In genomic region chr2:128288138-128288551, GRCm38 (mm10) we compare ENCODE assay signal across 13 mouse cellular contexts.
DNase-seq lines count a peak whose midpoint lies in the region; ATAC-seq and TF ChIP-seq lines count a peak whose summit lies in the region.
"Had no signal": no experiment of that assay in that cellular context is flagged by ENCODE, and none has a peak within 500 bp of the region (broad histone marks: within the 10 kb centered on the region; RNA-seq: fewer than 3 reads in every experiment).

No protein-coding gene starts in this region.

- 34% methylated on average over 12 of the region's 12 CpGs for WGBS in midbrain, embryonic 12.5 days
- WGBS in midbrain, embryonic 10.5 days = 47% methylated on average over 12 of the region's 12 CpGs
- WGBS in forebrain, embryonic 14.5 days = 3% methylated on average over 12 of the region's 12 CpGs
- 22% methylated on average over 12 of the region's 12 CpGs for WGBS in hindbrain, postnatal 0 days

- H3K4me3 ChIP-seq in midbrain, embryonic 12.5 days = no peak overlapping the region
- no peak overlapping the region for H3K4me3 ChIP-seq in midbrain, embryonic 10.5 days
- H3K4me3 ChIP-seq in forebrain, embryonic 14.5 days (ENCODE audit: low read depth, low read length) = no peak overlapping the region
- no peak overlapping the region for H3K4me3 ChIP-seq in hindbrain, postnatal 0 days (ENCODE audit: low read length)
- H3K4me3 ChIP-seq: embryonic facial prominence, embryonic 13.5 days; stomach, embryonic 15.5 days had no signal

- intact Hi-C loops in left cerebral cortex, postnatal 14 days (cut with DNase I) = no loop called here

- no peak overlapping the region for H3K4me2 ChIP-seq in midbrain, embryonic 12.5 days (replicated peaks)
- no peak overlapping the region for H3K4me2 ChIP-seq in forebrain, embryonic 14.5 days (ENCODE audit: low read length)
- H3K4me2 ChIP-seq in hindbrain, postnatal 0 days (ENCODE audit: low read depth, low read length) = 0 out of 2 replicates have a peak overlapping the region, but pooled peaks have one; percentile 10
- H3K4me2 ChIP-seq: embryonic facial prominence, embryonic 13.5 days; stomach, embryonic 15.5 days had no signal

- H3K36me3 ChIP-seq in midbrain, embryonic 12.5 days = no peaks in the 10 kb centered on the region
- no peaks in the 10 kb centered on the region for H3K36me3 ChIP-seq in midbrain, embryonic 10.5 days
- H3K36me3 ChIP-seq in forebrain, embryonic 14.5 days (ENCODE audit: control insufficient read depth, insufficient read depth, low read length) = no peaks in the 10 kb centered on the region
- no peaks in the 10 kb centered on the region for H3K36me3 ChIP-seq in hindbrain, postnatal 0 days (ENCODE audit: insufficient read depth, low read length)
- H3K36me3 ChIP-seq: embryonic facial prominence, embryonic 13.5 days; stomach, embryonic 15.5 days had no signal

- H3K4me1 ChIP-seq in midbrain, embryonic 12.5 days = peaks cover 34% of the 10 kb centered on the region
- H3K4me1 ChIP-seq in midbrain, embryonic 10.5 days = peaks cover 22% of the 10 kb centered on the region
- H3K4me1 ChIP-seq in forebrain, embryonic 14.5 days (ENCODE audit: control insufficient read depth, insufficient read depth, low read length) = peaks cover 20% of the 10 kb centered on the region
- peaks cover 4% of the 10 kb centered on the region; the same call in 1 of the 2 replicates for H3K4me1 ChIP-seq in hindbrain, postnatal 0 days (ENCODE audit: insufficient read depth, low read length)

- peaks cover 7% of the 10 kb centered on the region; the same call in 1 of the 2 replicates for H3K27me3 ChIP-seq in midbrain, embryonic 12.5 days
- peaks cover 13% of the 10 kb centered on the region for H3K27me3 ChIP-seq in midbrain, embryonic 10.5 days (ENCODE audit: low read depth, poor library complexity, severe bottlenecking)
- no peaks in the 10 kb centered on the region for H3K27me3 ChIP-seq in forebrain, embryonic 14.5 days (replicated peaks; ENCODE audit: control insufficient read depth, insufficient read depth, low read length)
- no peaks in the 10 kb centered on the region for H3K27me3 ChIP-seq in hindbrain, postnatal 0 days (ENCODE audit: insufficient read depth, low read length)
- H3K27me3 ChIP-seq: embryonic facial prominence, embryonic 13.5 days; stomach, embryonic 15.5 days had no signal

- H3K27ac ChIP-seq in midbrain, embryonic 12.5 days (replicated peaks) = no peak overlapping the region
- no peak overlapping the region for H3K27ac ChIP-seq in midbrain, embryonic 10.5 days (replicated peaks)
- peak overlapping the region; percentile 56; the same call in 1 of the 2 replicates for H3K27ac ChIP-seq in forebrain, embryonic 14.5 days (ENCODE audit: low read depth, low read length)
- H3K27ac ChIP-seq in hindbrain, postnatal 0 days = no peak overlapping the region
- H3K27ac ChIP-seq: embryonic facial prominence, embryonic 13.5 days; stomach, embryonic 15.5 days had no signal

- TF ChIP-seq CTCF in hindbrain, postnatal 0 days (IDR thresholded peaks at IDR 0.05; ENCODE audit: low read depth) = no peak

- peaks cover 11% of the 10 kb centered on the region; the same call in 1 of the 2 replicates for H3K9me3 ChIP-seq in midbrain, embryonic 12.5 days
- H3K9me3 ChIP-seq in midbrain, embryonic 10.5 days (replicated peaks) = peaks cover 6% of the 10 kb centered on the region; the same call in 1 of the 2 replicates
- no peaks in the 10 kb centered on the region for H3K9me3 ChIP-seq in forebrain, embryonic 14.5 days (replicated peaks; ENCODE audit: control insufficient read depth, low read length)
- peaks cover 4% of the 10 kb centered on the region; the same call in 1 of the 2 replicates for H3K9me3 ChIP-seq in hindbrain, postnatal 0 days (ENCODE audit: low read length)
- H3K9me3 ChIP-seq: stomach, embryonic 15.5 days had no signal

- ATAC-seq in midbrain, embryonic 12.5 days (ENCODE audit: low FRiP score, low read depth) = peak; percentile 52; the same call in 1 of the 2 replicates
- ATAC-seq in forebrain, embryonic 14.5 days = peak; percentile 78
- ATAC-seq in hindbrain, postnatal 0 days = peak; percentile 35; the same call in 1 of the 2 replicates

- no peak for DNase-seq in midbrain, embryonic 10.5 days (ENCODE audit: low spot score)
- DNase-seq in forebrain, embryonic 14.5 days (ENCODE audit: low spot score) = peak; percentile 90
- peak; percentile 54 for DNase-seq in hindbrain, postnatal 0 days (ENCODE audit: low spot score)
- DNase-seq in layer of hippocampus, adult 8-10 months (ENCODE audit: low spot score in 2 of 2) = no peak
- no peak for DNase-seq in left cerebral cortex, postnatal 14 days (ENCODE audit: low spot score in 2 of 2)
- no peak for DNase-seq in kidney, adult 9 months
- DNase-seq: cerebellum, adult 9-10 months; heart, postnatal 14 days; kidney, adult 2 months; right cerebral cortex, adult 18-20 months had no signal

- no peak overlapping the region for H3K9ac ChIP-seq in midbrain, embryonic 12.5 days (replicated peaks)
- H3K9ac ChIP-seq in forebrain, embryonic 14.5 days (ENCODE audit: low read length) = no peak overlapping the region; the same call in 1 of the 2 replicates
- H3K9ac ChIP-seq in hindbrain, postnatal 0 days (replicated peaks; ENCODE audit: low read length) = no peak overlapping the region
- H3K9ac ChIP-seq: embryonic facial prominence, embryonic 13.5 days; stomach, embryonic 15.5 days had no signal

Comparison
In these comparisons a context has a peak if more than half of its experiments do, and no peak if none do; other contexts are left out.
1. DNase-seq: peak in forebrain, embryonic 14.5 days (single experiment) and hindbrain, postnatal 0 days (single experiment); none in midbrain, embryonic 10.5 days (single experiment), layer of hippocampus, adult 8-10 months (0 of 2), left cerebral cortex, postnatal 14 days (0 of 2) and kidney, adult 9 months (single experiment).
2. Peak in every context shown above with its lines, with median percentiles within 50 percentile points of each other: ATAC-seq.